Mouse (Mus musculus) adrenal gland, postnatal 14 days (tissue): ENCODE data around the gene Gm10220. TPM values are rescaled to one million over a fixed set of nuclear protein-coding genes. Genes with fewer than 3 reads are reported as not detected.
"Not testable (repeated sequence)": the region's sequence is repeated elsewhere in the genome, so short reads cannot be mapped to it uniquely, and the experiment has no call there.

Experiments
- DNase-seq: peaks from one replicate; pipeline ENCODE4 v3.0.0; 2021; ENCODE audit warnings: mixed read lengths
- long read RNA-seq, 2 experiments: library from polyadenylated mRNA; stranded (forward); transcript quantifications; one replicate each; pipeline ENCODE4 v2.0.0; 2021
- total RNA-seq: library from RNA; stranded (reverse); gene quantifications from 2 replicates; pipeline ENCODE4 v1.2.3, GENCODE M21; 2021

The Gm10220 gene
- not detected in 2 replicates for total RNA-seq
- long read RNA-seq, experiment 1 = 0 reads
- long read RNA-seq, experiment 2 = 0 reads

DNA sequence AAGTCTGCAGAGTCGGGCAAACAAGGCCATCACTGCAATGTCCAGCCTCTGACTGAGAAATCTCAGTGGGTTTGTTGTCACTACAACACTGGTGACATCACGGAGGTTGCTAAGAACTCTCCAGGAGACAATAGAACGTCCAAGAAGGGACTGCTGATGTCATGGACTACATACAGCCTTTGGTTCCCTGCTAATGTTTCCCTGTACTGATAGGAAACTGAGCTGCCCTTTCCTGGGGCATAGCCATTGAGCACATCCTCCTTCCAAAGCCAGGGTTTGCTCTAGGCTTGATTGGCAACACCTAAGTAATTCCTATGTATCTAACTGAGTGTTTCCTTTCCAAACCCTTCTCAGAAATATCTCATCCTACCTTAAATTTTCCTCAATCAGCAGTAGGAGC is at the start of gene Gm10220:
TSS of gene Gm10220 (minus strand) at position 101 of the 400 bp plus-strand sequence.
- DNase-seq = not testable (repeated sequence)

DNA sequence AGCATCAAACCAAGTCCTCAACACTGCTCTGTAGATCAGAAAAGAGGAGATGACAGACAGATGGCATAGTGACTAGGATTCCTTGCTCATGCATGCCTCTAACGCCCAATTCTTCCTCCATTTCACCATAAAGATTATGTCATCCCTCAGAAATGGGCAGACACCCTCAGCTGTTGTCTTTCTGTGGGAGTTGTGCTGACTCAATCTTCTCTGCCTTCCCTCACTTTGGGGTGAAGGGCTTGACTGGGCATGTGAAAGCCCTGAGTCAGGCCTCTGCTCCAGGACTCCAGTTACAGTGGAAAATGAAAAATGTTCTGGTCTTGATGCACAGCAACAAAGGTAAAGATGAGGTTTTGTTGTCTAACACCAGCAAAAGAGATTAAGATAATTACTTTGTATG is 48.6 kb upstream of the Gm10220 start:
- no peak for DNase-seq

DNA sequence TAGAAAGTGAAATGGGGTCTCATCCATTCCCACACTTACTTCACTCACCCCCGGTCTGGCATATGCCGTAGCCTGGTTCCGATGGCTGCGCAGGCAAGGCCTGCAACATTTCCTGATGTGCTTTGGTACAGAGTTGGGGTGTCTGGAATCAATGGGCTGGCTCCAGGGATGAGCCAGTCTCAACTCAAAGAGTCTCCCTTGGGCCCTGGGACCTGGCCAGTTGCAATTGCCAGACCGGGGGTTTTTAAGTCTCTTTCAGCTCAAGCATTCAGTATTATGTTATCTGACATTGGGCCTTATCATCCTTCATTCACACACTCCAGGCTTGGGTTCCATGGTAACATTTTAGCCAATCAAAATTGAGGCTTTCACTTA is 44.6 kb upstream of the Gm10220 start:
- DNase-seq = peak; percentile 61

DNA sequence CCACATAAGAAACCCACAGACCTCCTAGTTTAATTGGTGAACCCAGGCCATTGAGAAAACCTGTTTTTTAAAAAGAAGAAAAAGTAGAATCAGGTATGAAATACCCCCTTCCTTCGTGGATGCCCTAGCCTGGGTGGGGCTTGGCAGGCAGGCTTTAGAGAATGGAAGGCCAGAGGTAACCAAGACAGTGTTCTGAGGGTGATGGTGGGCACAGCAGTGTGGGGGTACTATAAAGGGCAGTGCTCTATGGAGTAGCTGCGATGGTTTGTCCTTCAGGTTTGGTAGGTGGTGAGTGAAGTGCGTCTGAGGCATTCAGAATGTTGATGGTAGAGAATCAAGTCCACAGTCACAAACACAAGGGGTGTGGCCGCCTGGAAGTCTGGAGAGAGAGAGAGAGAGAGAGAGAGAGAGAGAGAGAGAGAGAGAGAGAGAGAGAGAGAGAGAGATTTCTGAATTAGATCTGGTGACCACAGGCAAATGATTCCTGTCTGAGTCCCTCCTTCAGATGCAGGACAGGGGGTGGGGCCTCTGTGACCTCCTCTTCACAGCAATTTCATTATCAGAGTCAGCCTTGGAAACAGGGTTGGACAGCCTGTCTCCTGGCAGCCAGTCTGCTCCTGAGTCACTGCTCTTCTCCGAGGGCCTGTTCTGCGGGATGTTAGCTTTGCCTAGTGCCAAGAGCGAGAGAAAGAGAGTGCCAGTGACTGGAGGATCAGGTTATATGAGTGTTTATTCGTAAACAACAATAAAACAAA is 44.0 kb upstream of the Gm10220 start:
- DNase-seq = peak; percentile 87

DNA sequence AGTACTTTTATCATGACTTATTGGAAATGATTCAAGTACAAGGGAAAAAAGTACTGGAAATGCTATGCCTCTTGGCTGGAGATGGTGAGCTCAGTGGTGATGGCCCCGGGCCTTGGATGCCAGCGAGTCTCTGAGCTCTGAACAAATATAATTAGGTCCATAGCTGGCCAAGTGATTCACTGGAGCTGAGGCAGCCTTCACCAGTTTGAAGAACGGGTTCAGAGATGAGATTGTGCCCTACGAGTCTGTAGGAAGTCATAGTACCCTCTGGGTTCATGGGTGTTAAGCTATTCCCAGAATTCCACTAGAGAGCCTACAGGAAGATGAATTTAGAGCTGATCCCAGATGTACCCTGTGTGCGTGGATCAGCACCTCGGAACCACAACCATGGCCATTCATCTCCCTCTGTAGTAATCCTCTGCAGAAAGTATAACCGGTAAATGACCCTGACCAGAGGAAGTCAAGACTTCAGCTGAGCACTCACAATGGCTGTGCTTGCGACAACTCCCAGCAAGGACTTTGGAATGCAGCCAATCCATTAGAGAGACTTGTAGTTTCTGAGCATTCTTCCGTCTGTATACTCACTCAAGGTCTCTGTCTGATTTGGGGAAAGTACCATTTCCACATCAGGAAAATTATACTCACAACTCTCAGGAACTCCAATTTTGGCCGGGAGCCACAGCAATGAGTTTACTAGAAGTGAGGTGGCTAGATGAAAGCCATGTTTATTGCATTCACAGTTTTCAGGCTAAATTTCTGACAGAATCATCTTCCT is 36.4 kb upstream of the Gm10220 start:
- peak; percentile 90 for DNase-seq

DNA sequence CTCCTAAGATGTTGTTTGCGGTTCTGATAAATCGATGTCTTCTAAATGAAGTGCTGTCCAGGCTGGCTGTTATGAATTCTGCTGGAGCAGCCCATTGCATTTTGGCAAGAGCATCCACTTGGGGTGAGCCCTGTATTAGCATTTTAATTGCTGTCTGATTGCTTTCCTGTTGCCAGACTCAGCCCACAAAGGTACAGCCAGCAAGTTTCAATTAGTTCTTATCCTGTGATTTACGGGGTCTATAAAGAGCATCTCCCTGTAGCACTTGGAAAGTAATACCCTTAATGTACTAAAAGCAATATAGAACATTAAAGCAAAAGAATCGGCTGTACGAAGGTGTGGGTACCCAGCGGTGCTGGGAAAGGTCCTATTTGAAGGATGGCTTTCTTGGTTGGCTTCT is 21.7 kb upstream of the Gm10220 start:
- DNase-seq = no peak

DNA sequence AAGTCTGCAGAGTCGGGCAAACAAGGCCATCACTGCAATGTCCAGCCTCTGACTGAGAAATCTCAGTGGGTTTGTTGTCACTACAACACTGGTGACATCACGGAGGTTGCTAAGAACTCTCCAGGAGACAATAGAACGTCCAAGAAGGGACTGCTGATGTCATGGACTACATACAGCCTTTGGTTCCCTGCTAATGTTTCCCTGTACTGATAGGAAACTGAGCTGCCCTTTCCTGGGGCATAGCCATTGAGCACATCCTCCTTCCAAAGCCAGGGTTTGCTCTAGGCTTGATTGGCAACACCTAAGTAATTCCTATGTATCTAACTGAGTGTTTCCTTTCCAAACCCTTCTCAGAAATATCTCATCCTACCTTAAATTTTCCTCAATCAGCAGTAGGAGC is 16.0 kb downstream of the Gm10220 start, which contains the start of gene 5031410I06Rik:
TSS of gene 5031410I06Rik (minus strand) at position 101 of the 400 bp plus-strand sequence.
- not testable (repeated sequence) for DNase-seq

DNA sequence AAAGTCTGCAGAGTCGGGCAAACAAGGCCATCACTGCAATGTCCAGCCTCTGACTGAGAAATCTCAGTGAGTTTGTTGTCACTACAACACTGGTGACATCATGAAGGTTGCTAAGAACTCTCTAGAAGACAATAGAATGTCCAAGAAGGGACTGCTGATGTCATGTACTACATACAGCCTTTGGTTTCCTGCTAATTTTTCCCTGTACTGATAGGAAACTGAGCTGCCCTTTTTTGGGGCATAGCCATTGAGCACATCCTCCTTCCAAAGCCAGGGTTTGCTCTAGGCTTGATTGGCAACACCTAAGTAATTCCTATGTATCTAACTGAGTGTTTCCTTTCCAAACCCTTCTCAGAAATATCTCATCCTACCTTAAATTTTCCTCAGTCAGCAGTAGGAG is 32.0 kb downstream of the Gm10220 start, which contains the start of gene Gm10471:
TSS of gene Gm10471 (minus strand) at position 101 of the 400 bp plus-strand sequence.
- DNase-seq = not testable (repeated sequence)

DNA sequence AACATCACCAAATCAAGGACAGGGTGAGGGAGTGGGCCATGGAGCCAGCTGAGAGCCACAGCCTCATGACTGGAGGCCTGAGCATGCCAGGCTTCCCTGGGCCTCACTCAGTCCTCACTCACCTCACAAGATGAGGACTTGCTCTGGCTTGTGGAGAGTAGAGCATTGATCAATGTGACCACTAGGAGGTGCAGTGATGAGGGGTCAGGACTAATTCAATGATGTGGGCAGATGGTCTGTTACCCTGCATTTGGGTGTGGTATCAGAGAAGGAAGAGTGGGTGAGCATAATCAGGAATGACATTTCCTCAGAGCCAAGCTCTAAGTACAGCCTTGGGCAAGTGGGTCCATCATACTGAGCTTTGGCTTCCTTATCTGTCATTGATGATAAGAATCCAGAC is 42.2 kb downstream of the Gm10220 start:
- peak; percentile 15 for DNase-seq

DNA sequence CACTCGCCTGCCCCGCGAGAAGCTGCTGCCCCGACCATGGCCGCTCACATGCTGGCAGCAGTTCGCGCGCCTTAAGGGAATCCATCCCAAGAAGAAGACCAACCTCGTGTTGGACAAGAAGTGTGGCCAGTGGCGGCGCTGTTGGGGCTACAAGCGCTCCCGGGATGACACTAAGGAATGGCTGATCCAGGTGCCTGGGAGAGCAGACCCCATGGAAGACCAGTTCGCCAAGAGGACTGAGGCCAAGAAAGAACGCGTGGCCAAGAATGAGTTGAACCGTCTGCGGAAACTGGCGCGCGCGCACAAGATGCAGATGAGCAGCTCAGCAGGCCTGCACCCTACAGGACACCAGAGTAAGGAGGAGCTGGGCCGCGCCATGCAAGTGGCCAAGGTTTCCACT is 50.5 kb downstream of the Gm10220 start:
- DNase-seq = no peak

Other genes with a start within 250 kb of the Gm10220 start
- gene Gm21663, start 179.0 kb downstream of the Gm10220 start, total RNA-seq = not detected in 2 replicates
- gene Gm21671, start 167.0 kb downstream of the Gm10220 start, total RNA-seq = not detected in 2 replicates
- gene Gm21680, start 148.8 kb downstream of the Gm10220 start, total RNA-seq = not detected in 2 replicates
- gene Gm21698, start 132.8 kb downstream of the Gm10220 start, total RNA-seq = not detected in 2 replicates
- gene Gm1979, start 116.6 kb downstream of the Gm10220 start, total RNA-seq = not detected in 2 replicates
- not detected in 2 replicates for gene Gm5862, start 98.5 kb downstream of the Gm10220 start, total RNA-seq
- not detected in 2 replicates for gene Speer4a, start 81.9 kb downstream of the Gm10220 start, total RNA-seq
- gene Gm7347, start 62.8 kb downstream of the Gm10220 start, total RNA-seq = not detected in 2 replicates
- gene Gm10471, start 32.1 kb downstream of the Gm10220 start, total RNA-seq = not detected in 2 replicates
- not detected in 2 replicates for gene 5031410I06Rik, start 16.1 kb downstream of the Gm10220 start, total RNA-seq
- 0.19 TPM in 1 of 2 replicates, not detected in the other for gene Gm7361, start 136.3 kb upstream of the Gm10220 start, total RNA-seq